Mouse (Mus musculus): ENCODE results near the gene Krtap5-3.

DNA sequence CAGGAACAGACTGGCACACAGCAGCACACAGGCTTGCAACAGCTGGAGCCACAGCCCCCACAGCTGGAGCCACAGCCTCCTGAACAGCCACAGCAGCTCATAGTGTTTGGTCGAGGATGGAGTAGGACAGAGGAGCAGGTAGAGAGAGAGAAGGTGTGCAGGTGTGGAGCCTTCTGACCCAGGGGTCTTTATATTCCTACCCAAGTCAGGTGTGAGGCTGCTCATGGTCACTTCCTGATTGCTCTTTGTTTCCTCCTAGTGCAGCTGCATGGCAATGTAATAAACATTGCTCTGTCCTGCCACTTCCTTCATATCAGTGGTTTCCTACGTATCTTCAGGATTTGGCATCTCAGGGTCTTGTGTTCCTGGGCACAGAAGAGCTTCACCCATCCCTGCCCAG, 10.9 kb upstream of the Krtap5-3 start, which contains the start of gene Gm10153:
- TF ChIP-seq CTCF (IDR thresholded peaks at IDR 0.05; ENCODE audit: low read depth): no peak
- TF ChIP-seq EP300 (IDR thresholded peaks at IDR 0.05; ENCODE audit: low read depth): no peak
